Mouse (Mus musculus) ES-Bruce4 (cell line): ENCODE measurements around the gene Kat6b.

Experiments
- CTCF ChIP-seq: IDR thresholded peaks from one replicate; pipeline ENCODE4 v1.8.1; 2011; ENCODE audit warnings: low read depth, low read length
- POLR2A ChIP-seq: IDR thresholded peaks from one replicate; pipeline ENCODE4 v1.8.1; 2011; ENCODE audit warnings: low read length; ENCODE audit not compliant: insufficient read depth

- TF ChIP-seq POLR2A = no peak
- TF ChIP-seq CTCF = no peak
Observed at GRCm38 (mm10) chr14:21533566-21533965, 52.3 kb downstream of the Kat6b start.
